Mouse (Mus musculus) thymus, adult 2 months (tissue): ENCODE data around the gene Hapln4. TPM values are rescaled to one million over a fixed set of nuclear protein-coding genes. Genes with fewer than 3 reads are reported as not detected.

ENCODE experiments used
- DNase-seq: peaks from one replicate; pipeline ENCODE4 v3.0.0; 2021
- H3K27ac ChIP-seq: fragments of 200-500 bp; 2 replicates; pipeline ENCODE4 v1.5.1; 2012; ENCODE audit warnings: low read length, control low read depth; ENCODE audit not compliant: control insufficient read depth, insufficient read depth
- H3K27me3 ChIP-seq: fragments of 200-500 bp; 2 replicates; pipeline ENCODE4 v1.6.1; 2012; ENCODE audit warnings: mild to moderate bottlenecking, low read length, moderate library complexity, mixed read lengths; ENCODE audit not compliant: control insufficient read depth, insufficient read depth
- H3K36me3 ChIP-seq: fragments of 200-500 bp; 2 replicates; pipeline ENCODE4 v1.6.1; 2012; ENCODE audit warnings: mild to moderate bottlenecking, low read length, moderate library complexity; ENCODE audit not compliant: control insufficient read depth, insufficient read depth
- H3K4me1 ChIP-seq: fragments of 200-500 bp; replicated peaks from 2 replicates; pipeline ENCODE4 v1.6.1; 2012; ENCODE audit warnings: low read length; ENCODE audit not compliant: control insufficient read depth, insufficient read depth
- H3K4me3 ChIP-seq: fragments of 200-500 bp; 2 replicates; pipeline ENCODE4 v1.5.1; 2012; ENCODE audit warnings: mild to moderate bottlenecking, low read length, control low read depth, moderate library complexity; ENCODE audit not compliant: control insufficient read depth, insufficient read depth
- CTCF ChIP-seq: fragments of 200-500 bp; IDR thresholded peaks from 2 replicates; pipeline ENCODE4 v1.5.1; 2012; ENCODE audit warnings: mild to moderate bottlenecking, control low read depth, low read length, moderate library complexity, borderline replicate concordance; ENCODE audit not compliant: control insufficient read depth, poor library complexity, insufficient read depth; ENCODE audit errors: extremely low read depth
- POLR2A ChIP-seq: fragments of 200-500 bp; IDR thresholded peaks from 2 replicates; pipeline ENCODE4 v1.6.1; 2012; ENCODE audit warnings: mild to moderate bottlenecking, low read length, control low read depth, moderate library complexity; ENCODE audit not compliant: control insufficient read depth, poor library complexity, insufficient read depth; ENCODE audit errors: extremely low read depth
- WGBS: fragments of 180-500 bp; shearing (Covaris S2); methylation state at CpG from one replicate; pipeline ENCODE4 v1.1.7; 2018; 5-methylcytosine and 5-hydroxymethylcytosine counted together
- polyA plus RNA-seq: library from polyadenylated mRNA; depleted of rRNA; stranded (reverse); fragments of >200 nt; gene quantifications from 2 replicates; pipeline ENCODE4 v1.2.3, GENCODE M21; 2012

Gene Hapln4
- polyA plus RNA-seq, 1 experiment: 0.11 TPM

- no peak for DNase-seq
- H3K4me3 ChIP-seq: no peak overlapping the region
- no peaks in the 10 kb centered on the region for H3K27me3 ChIP-seq
- 73% methylated on average over 8 of the region's 8 CpGs for WGBS
- H3K27ac ChIP-seq: no peak overlapping the region
- no peaks in the 10 kb centered on the region for H3K4me1 ChIP-seq
- H3K36me3 ChIP-seq: no peaks in the 10 kb centered on the region
- TF ChIP-seq POLR2A (no peak), CTCF (no peak)
Observed at GRCm38 (mm10) chr8:70099276-70099675, 16.0 kb downstream of the Hapln4 start.

DNA sequence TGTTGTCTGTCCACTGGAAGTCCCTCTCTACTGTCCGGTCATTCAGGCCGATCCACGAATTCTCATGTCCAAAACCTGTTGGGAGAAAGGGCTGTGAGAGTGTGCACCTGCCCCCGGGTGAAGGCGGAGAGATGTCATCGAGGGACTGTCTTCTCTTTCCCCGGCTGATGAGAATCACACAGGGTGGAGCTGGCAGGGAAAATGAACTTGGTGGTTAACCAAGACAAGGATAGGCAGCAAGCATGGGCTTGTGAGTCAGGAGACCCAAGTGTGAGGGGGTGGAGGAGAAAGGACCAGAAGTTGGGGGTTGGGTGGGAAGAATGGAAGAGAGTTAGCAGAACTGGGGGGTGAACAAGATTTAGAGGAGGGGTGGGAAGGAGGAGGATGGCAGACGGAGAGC, 17.0 kb downstream of the Hapln4 start:
- DNase-seq: no peak
- H3K27ac ChIP-seq: no peak overlapping the region
- no peaks in the 10 kb centered on the region for H3K27me3 ChIP-seq
- H3K36me3 ChIP-seq: no peaks in the 10 kb centered on the region
- H3K4me3 ChIP-seq: no peak overlapping the region
- WGBS: 83% methylated on average over 8 of the region's 8 CpGs
- no peaks in the 10 kb centered on the region for H3K4me1 ChIP-seq
- no peak for TF ChIP-seq POLR2A

GRCm38 (mm10) chr8:70104506-70104905, 21.2 kb downstream of the Hapln4 start:
- Histone ChIP-seq H3K4me3 (no peak overlapping the region), H3K4me1 (no peaks in the 10 kb centered on the region), H3K36me3 (no peaks in the 10 kb centered on the region), H3K27ac (no peak overlapping the region), H3K27me3 (no peaks in the 10 kb centered on the region)
- 6% methylated on average over 6 of the region's 6 CpGs for WGBS
- TF ChIP-seq POLR2A (no peak), CTCF (peak; percentile 85)
- peak; percentile 55 for DNase-seq

- TF ChIP-seq CTCF: no peak
- no peak for TF ChIP-seq POLR2A
- no peaks in the 10 kb centered on the region for H3K4me1 ChIP-seq
- no peak overlapping the region for H3K27ac ChIP-seq
- H3K27me3 ChIP-seq: no peaks in the 10 kb centered on the region
- DNase-seq: no peak
- no peak overlapping the region for H3K4me3 ChIP-seq
- WGBS: 53% methylated on average over 7 of the region's 7 CpGs
- no peaks in the 10 kb centered on the region for H3K36me3 ChIP-seq
Observed at GRCm38 (mm10) chr8:70104922-70105321, 21.7 kb downstream of the Hapln4 start.

DNA sequence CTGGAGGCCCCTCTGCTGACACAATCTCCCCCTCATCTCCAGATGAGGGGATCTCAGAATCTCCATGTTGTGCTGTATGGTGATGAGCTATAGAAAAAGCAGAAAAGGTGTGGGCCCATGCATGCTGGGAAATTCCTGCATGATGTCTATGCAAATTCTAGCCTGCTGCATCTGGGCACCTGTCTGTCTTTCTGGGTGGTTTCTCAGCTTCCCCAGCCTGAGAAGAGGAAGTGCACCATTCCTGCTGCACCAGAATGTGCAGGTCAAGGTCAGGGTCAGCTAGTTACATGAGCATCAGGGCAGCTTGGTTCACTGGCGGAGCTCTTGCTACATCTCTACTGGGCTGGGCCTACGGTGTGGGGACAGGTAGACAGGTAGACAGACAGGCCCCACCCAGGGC, 27.2 kb downstream of the Hapln4 start:
- Histone ChIP-seq H3K36me3 (no peaks in the 10 kb centered on the region), H3K4me1 (no peaks in the 10 kb centered on the region), H3K27me3 (peaks cover 12% of the 10 kb centered on the region; the same call in 1 of the 2 replicates), H3K27ac (no peak overlapping the region), H3K4me3 (no peak overlapping the region)
- WGBS: 94% methylated on average over 2 of the region's 2 CpGs
- TF ChIP-seq CTCF (no peak), POLR2A (no peak)
- no peak for DNase-seq

DNA sequence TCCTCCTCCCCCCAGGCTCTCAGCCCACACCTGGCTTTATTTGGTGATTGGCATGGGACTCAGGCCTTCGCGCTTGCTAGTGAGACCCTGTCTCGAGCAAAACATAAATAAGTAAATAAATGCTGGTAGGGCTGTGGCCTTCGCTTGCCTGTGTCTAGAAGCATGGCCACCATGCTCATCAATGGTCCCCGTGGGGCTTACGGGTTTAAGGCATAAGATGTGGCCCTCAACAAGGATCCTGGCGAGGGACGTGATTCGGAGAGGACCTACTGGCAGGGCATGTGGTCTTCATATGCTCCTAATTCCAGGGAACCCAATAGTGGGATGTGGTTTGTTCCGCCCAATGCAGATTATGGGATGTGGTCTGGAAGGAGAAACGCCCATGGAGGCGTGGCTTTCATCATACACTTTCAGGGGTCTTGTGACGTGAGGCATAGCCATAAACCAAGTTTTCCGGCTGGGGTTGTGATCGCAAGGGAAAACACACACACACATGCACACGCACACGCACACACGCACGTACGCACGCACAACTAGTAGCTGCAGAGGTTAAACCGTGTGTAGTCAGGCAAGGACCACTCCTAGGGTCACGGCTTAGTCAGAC, 28.0 kb downstream of the Hapln4 start:
- no peak for TF ChIP-seq CTCF
- no peak for TF ChIP-seq POLR2A
- 66% methylated on average over 23 of the region's 23 CpGs for whole genome bisulfite sequencing
- H3K27me3 ChIP-seq: peaks cover 12% of the 10 kb centered on the region; the same call in 1 of the 2 replicates

More for the DNA sequence above, 28.0 kb downstream of the Hapln4 start:
- DNase-seq: no peak
- H3K36me3 ChIP-seq: no peaks in the 10 kb centered on the region
- H3K4me1 ChIP-seq: no peaks in the 10 kb centered on the region
- H3K27ac ChIP-seq: no peak overlapping the region
- H3K4me3 ChIP-seq: no peak overlapping the region
